Mouse (Mus musculus): ENCODE results near the gene Tcp11l2.

The Tcp11l2 gene

GRCm38 (mm10) chr10:84654731-84655130 lies 78.3 kb downstream of the Tcp11l2 start:
- DNase-seq (ENCODE audit: low read depth, low spot score): no peak

- no peak for DNase-seq (ENCODE audit: low read depth, low spot score)
Measured at GRCm38 (mm10) chr10:84656618-84657017, 80.2 kb downstream of the Tcp11l2 start.

- no peak for DNase-seq (ENCODE audit: low read depth, low spot score)
Measured at GRCm38 (mm10) chr10:84657437-84658087, 81.1 kb downstream of the Tcp11l2 start.

- DNase-seq (ENCODE audit: low read depth, low spot score): no peak
Measured at GRCm38 (mm10) chr10:84658088-84658848, 81.8 kb downstream of the Tcp11l2 start.

- no peak for DNase-seq (ENCODE audit: low read depth, low spot score)
Measured at GRCm38 (mm10) chr10:84659281-84659680, 82.9 kb downstream of the Tcp11l2 start.

- no peak for DNase-seq (ENCODE audit: low read depth, low spot score)
Measured at GRCm38 (mm10) chr10:84662138-84662537, 85.7 kb downstream of the Tcp11l2 start.
